Mouse (Mus musculus): ENCODE data around the gene Fbxo21. TPM values are rescaled to one million over a fixed set of nuclear protein-coding genes. Genes with fewer than 3 reads are reported as not detected.
A peak's percentile ranks its signal among the peaks of the same experiment; 100 is the strongest.

Fbxo21 gene
- polyA plus RNA-seq, 1 experiment from 2014 or later, result 141 TPM

- 88% methylated on average over 1 of the region's 1 CpGs for WGBS
- ATAC-seq (ENCODE audit: low FRiP score), result no peak
- H3K27ac ChIP-seq, result no peak overlapping the region
- no peaks in the 10 kb centered on the region for H3K9me3 ChIP-seq
- H3K27me3 ChIP-seq, result no peaks in the 10 kb centered on the region
- no peak overlapping the region for H3K4me3 ChIP-seq
- H3K9ac ChIP-seq, result 0 out of 2 replicates have a peak overlapping the region, but pooled peaks have one; percentile 5
- H3K4me1 ChIP-seq (replicated peaks), result peaks cover 7% of the 10 kb centered on the region
- H3K36me3 ChIP-seq, result peaks cover 95% of the 10 kb centered on the region
- H3K4me2 ChIP-seq, result no peak overlapping the region
Measured at GRCm38 (mm10) chr5:118005728-118006127, 29.2 kb downstream of the Fbxo21 start.

GRCm38 (mm10) chr5:118008344-118008743, 31.8 kb downstream of the Fbxo21 start:
- no peaks in the 10 kb centered on the region for H3K27me3 ChIP-seq
- H3K36me3 ChIP-seq, result peaks cover 76% of the 10 kb centered on the region
- 96% methylated on average over 13 of the region's 13 CpGs for WGBS
- H3K9ac ChIP-seq, result no peak overlapping the region
- ATAC-seq (ENCODE audit: low FRiP score), result no peak
- H3K4me1 ChIP-seq (replicated peaks), result peaks cover 21% of the 10 kb centered on the region
- no peak overlapping the region for H3K4me3 ChIP-seq
- no peak overlapping the region for H3K4me2 ChIP-seq
- no peak overlapping the region for H3K27ac ChIP-seq
- H3K9me3 ChIP-seq, result no peaks in the 10 kb centered on the region

- H3K4me2 ChIP-seq, result no peak overlapping the region
- H3K27me3 ChIP-seq, result no peaks in the 10 kb centered on the region
- no peak overlapping the region for H3K9ac ChIP-seq
- no peak for ATAC-seq (ENCODE audit: low FRiP score)
- H3K4me1 ChIP-seq (replicated peaks), result peaks cover 37% of the 10 kb centered on the region
- H3K27ac ChIP-seq, result peak overlapping the region; percentile 40
- WGBS, result 92% methylated on average over 7 of the region's 7 CpGs
- no peak overlapping the region for H3K4me3 ChIP-seq
- H3K36me3 ChIP-seq, result peaks cover 51% of the 10 kb centered on the region
- H3K9me3 ChIP-seq, result no peaks in the 10 kb centered on the region
Measured at GRCm38 (mm10) chr5:118010872-118011271, 34.3 kb downstream of the Fbxo21 start.

GRCm38 (mm10) chr5:118011796-118012195, 35.3 kb downstream of the Fbxo21 start:
- Histone ChIP-seq H3K9ac (no peak overlapping the region), H3K27me3 (no peaks in the 10 kb centered on the region), H3K4me2 (no peak overlapping the region), H3K9me3 (no peaks in the 10 kb centered on the region), H3K27ac (peak overlapping the region; percentile 64), H3K4me1 (replicated peaks) (peaks cover 37% of the 10 kb centered on the region), H3K36me3 (peaks cover 42% of the 10 kb centered on the region), H3K4me3 (no peak overlapping the region)
- ATAC-seq (ENCODE audit: low FRiP score), result no peak
- WGBS, result 53% methylated on average over 7 of the region's 7 CpGs

- WGBS, result 22% methylated on average over 12 of the region's 12 CpGs
- peaks cover 13% of the 10 kb centered on the region for H3K36me3 ChIP-seq
- peaks cover 37% of the 10 kb centered on the region for H3K4me1 ChIP-seq (replicated peaks)
- H3K27ac ChIP-seq, result peak overlapping the region; percentile 40; the same call in 1 of the 2 replicates
- 0 out of 2 replicates have a peak, but pooled peaks cover 10% of the 10 kb centered on the region for H3K27me3 ChIP-seq
- no peak overlapping the region; the same call in 1 of the 2 replicates for H3K4me2 ChIP-seq
- H3K9ac ChIP-seq, result peak overlapping the region; percentile 21; the same call in 1 of the 2 replicates
- H3K9me3 ChIP-seq, result no peaks in the 10 kb centered on the region
- ATAC-seq (ENCODE audit: low FRiP score), result no peak
- no peak overlapping the region for H3K4me3 ChIP-seq
Measured at GRCm38 (mm10) chr5:118015028-118015427, 38.5 kb downstream of the Fbxo21 start.

- 84% methylated on average over 2 of the region's 2 CpGs for WGBS
- H3K9ac ChIP-seq, result no peak overlapping the region
- H3K36me3 ChIP-seq, result peaks cover 6% of the 10 kb centered on the region
- H3K9me3 ChIP-seq, result no peaks in the 10 kb centered on the region
- no peak overlapping the region for H3K27ac ChIP-seq
- no peak overlapping the region for H3K4me3 ChIP-seq
- no peak overlapping the region for H3K4me2 ChIP-seq
- 0 out of 2 replicates have a peak, but pooled peaks cover 10% of the 10 kb centered on the region for H3K27me3 ChIP-seq
- ATAC-seq (ENCODE audit: low FRiP score), result no peak
- peaks cover 30% of the 10 kb centered on the region for H3K4me1 ChIP-seq (replicated peaks)
Measured at GRCm38 (mm10) chr5:118015669-118016068, 39.1 kb downstream of the Fbxo21 start.

GRCm38 (mm10) chr5:118017527-118017926, 41.0 kb downstream of the Fbxo21 start:
- no peaks in the 10 kb centered on the region for H3K9me3 ChIP-seq
- H3K27ac ChIP-seq, result no peak overlapping the region
- ATAC-seq (ENCODE audit: low FRiP score), result no peak
- no peaks in the 10 kb centered on the region for H3K36me3 ChIP-seq
- 63% methylated on average over 5 of the region's 5 CpGs for WGBS
- no peak overlapping the region for H3K4me2 ChIP-seq
- 0 out of 2 replicates have a peak, but pooled peaks cover 10% of the 10 kb centered on the region for H3K27me3 ChIP-seq
- H3K4me1 ChIP-seq (replicated peaks), result peaks cover 16% of the 10 kb centered on the region
- H3K9ac ChIP-seq, result no peak overlapping the region
- H3K4me3 ChIP-seq, result no peak overlapping the region

GRCm38 (mm10) chr5:118019905-118020304, 43.4 kb downstream of the Fbxo21 start:
- H3K27me3 ChIP-seq, result 0 out of 2 replicates have a peak, but pooled peaks cover 10% of the 10 kb centered on the region
- 70% methylated on average over 11 of the region's 11 CpGs for WGBS
- H3K9ac ChIP-seq, result 0 out of 2 replicates have a peak overlapping the region, but pooled peaks have one; percentile 3
- H3K36me3 ChIP-seq, result no peaks in the 10 kb centered on the region
- no peaks in the 10 kb centered on the region for H3K9me3 ChIP-seq
- ATAC-seq (ENCODE audit: low FRiP score), result no peak
- H3K4me1 ChIP-seq (replicated peaks), result peaks cover 9% of the 10 kb centered on the region
- no peak overlapping the region for H3K4me3 ChIP-seq
- H3K4me2 ChIP-seq, result no peak overlapping the region
- no peak overlapping the region for H3K27ac ChIP-seq

- Histone ChIP-seq H3K4me2 (no peak overlapping the region), H3K9me3 (no peaks in the 10 kb centered on the region), H3K4me3 (no peak overlapping the region), H3K4me1 (replicated peaks) (peaks cover 24% of the 10 kb centered on the region), H3K27me3 (peaks cover 37% of the 10 kb centered on the region), H3K9ac (no peak overlapping the region), H3K27ac (no peak overlapping the region), H3K36me3 (no peaks in the 10 kb centered on the region)
- 80% methylated on average over 3 of the region's 3 CpGs for WGBS
- ATAC-seq (ENCODE audit: low FRiP score), result no peak
Measured at GRCm38 (mm10) chr5:118023053-118023452, 46.5 kb downstream of the Fbxo21 start.

GRCm38 (mm10) chr5:118025880-118026279, 49.4 kb downstream of the Fbxo21 start:
- H3K27ac ChIP-seq, result no peak overlapping the region
- no peak overlapping the region for H3K4me3 ChIP-seq
- no peak overlapping the region for H3K9ac ChIP-seq
- H3K36me3 ChIP-seq, result no peaks in the 10 kb centered on the region
- H3K4me1 ChIP-seq (replicated peaks), result peaks cover 41% of the 10 kb centered on the region
- WGBS, result 2% methylated on average over 12 of the region's 12 CpGs
- H3K9me3 ChIP-seq, result no peaks in the 10 kb centered on the region
- ATAC-seq (ENCODE audit: low FRiP score), result no peak
- peaks cover 57% of the 10 kb centered on the region for H3K27me3 ChIP-seq
- peak overlapping the region; percentile 98; the same call in 1 of the 2 replicates for H3K4me2 ChIP-seq

GRCm38 (mm10) chr5:118026343-118026742, 49.8 kb downstream of the Fbxo21 start:
- Histone ChIP-seq H3K4me2 (peak overlapping the region; percentile 98), H3K27me3 (peaks cover 61% of the 10 kb centered on the region), H3K4me1 (replicated peaks) (peaks cover 41% of the 10 kb centered on the region), H3K36me3 (no peaks in the 10 kb centered on the region), H3K9me3 (no peaks in the 10 kb centered on the region), H3K27ac (no peak overlapping the region), H3K9ac (no peak overlapping the region), H3K4me3 (no peak overlapping the region)
- WGBS, result 1% methylated on average over 13 of the region's 13 CpGs
- no peak for ATAC-seq (ENCODE audit: low FRiP score)

- Histone ChIP-seq H3K27ac (no peak overlapping the region), H3K9me3 (no peaks in the 10 kb centered on the region), H3K36me3 (no peaks in the 10 kb centered on the region), H3K4me3 (peak overlapping the region; percentile 61), H3K27me3 (peaks cover 61% of the 10 kb centered on the region), H3K9ac (peak overlapping the region; percentile 75), H3K4me1 (replicated peaks) (peaks cover 41% of the 10 kb centered on the region), H3K4me2 (peak overlapping the region; percentile 98)
- 0 out of 2 replicates have a peak, but pooled peaks have one; percentile 7 for ATAC-seq (ENCODE audit: low FRiP score)
- under 1% methylated on average over 39 of the region's 39 CpGs for WGBS
Measured at GRCm38 (mm10) chr5:118027101-118027697, 50.7 kb downstream of the Fbxo21 start.

GRCm38 (mm10) chr5:118027698-118028190, 51.2 kb downstream of the Fbxo21 start, which contains the start of gene Tesc:
Tesc (plus strand) TSS chr5:118027743.
- peaks cover 61% of the 10 kb centered on the region for H3K27me3 ChIP-seq
- peaks cover 41% of the 10 kb centered on the region for H3K4me1 ChIP-seq (replicated peaks)
- peak within 1 kb of the TSS; percentile 75 for H3K9ac ChIP-seq
- peak within 1 kb of the TSS; percentile 61 for H3K4me3 ChIP-seq
- 0 out of 2 replicates have a peak, but pooled peaks have one; percentile 14 for ATAC-seq (ENCODE audit: low FRiP score)
- H3K27ac ChIP-seq, result no peak within 1 kb of the TSS
- H3K4me2 ChIP-seq, result peak within 1 kb of the TSS; percentile 98
- under 1% methylated on average over 61 of the region's 63 CpGs for WGBS
- H3K9me3 ChIP-seq, result no peaks in the 10 kb centered on the region
- H3K36me3 ChIP-seq, result no peaks in the 10 kb centered on the region
